In the genomic region with DNA sequence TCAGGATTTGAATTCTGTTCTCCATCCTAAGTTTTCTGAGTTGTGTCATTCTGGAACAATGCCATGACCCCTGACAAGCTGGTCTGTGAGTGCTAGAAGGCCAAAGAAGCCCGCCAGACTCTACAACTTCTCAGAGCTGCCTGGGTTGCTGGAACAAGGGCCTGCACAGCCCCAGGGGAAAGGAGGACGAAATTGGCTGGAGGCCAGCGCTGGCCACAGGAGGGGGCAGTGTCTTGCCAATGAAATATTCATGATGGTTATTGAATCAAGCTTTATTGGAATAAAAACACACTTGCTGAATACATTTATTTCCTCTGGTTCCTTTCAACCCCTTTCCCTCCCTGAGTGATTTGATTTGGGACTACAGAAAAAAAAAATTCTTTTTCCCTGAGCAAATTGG, we compare ENCODE assay signal across 11 mouse cellular contexts.
DNase-seq lines count a peak whose midpoint lies in the region; ATAC-seq lines count a peak whose summit lies in the region.
"Had no signal": no experiment of that assay in that cellular context is flagged by ENCODE, and none has a peak within 500 bp of the region (broad histone marks: within the 10 kb centered on the region; RNA-seq: fewer than 3 reads in every experiment).

No protein-coding gene starts in this region.

- no peak overlapping the region for H3K4me3 ChIP-seq in midbrain, embryonic 12.5 days
- H3K4me3 ChIP-seq in midbrain, embryonic 11.5 days (ENCODE audit: low read depth, low read length) = no peak overlapping the region
- H3K4me3 ChIP-seq in hindbrain, embryonic 15.5 days = no peak overlapping the region
- H3K4me3 ChIP-seq: heart, embryonic 15.5 days; limb, embryonic 12.5 days; stomach, embryonic 15.5 days had no signal

- H3K4me2 ChIP-seq in midbrain, embryonic 12.5 days (replicated peaks) = no peak overlapping the region
- no peak overlapping the region for H3K4me2 ChIP-seq in midbrain, embryonic 11.5 days
- no peak overlapping the region for H3K4me2 ChIP-seq in hindbrain, embryonic 15.5 days
- H3K4me2 ChIP-seq: heart, embryonic 15.5 days; limb, embryonic 12.5 days; stomach, embryonic 15.5 days had no signal

- DNase-seq in adrenal gland, adult (ENCODE audit: inconsistent age in 2 of 2, low spot score in 1 of 2) = peak; percentile 20 to 52
- no peak for DNase-seq in adrenal gland, postnatal 4 days (ENCODE audit: low spot score in 2 of 2)
- DNase-seq in midbrain, embryonic 11.5 days (ENCODE audit: low spot score, missing footprints) = no peak
- peak; percentile 12 for DNase-seq in right cerebral cortex, postnatal 25 days
- no peak for DNase-seq in heart, postnatal 25 days (ENCODE audit: low spot score)

- intact Hi-C loops in heart, postnatal 25 days (cut with DNase I) = no loop called here

- no peaks in the 10 kb centered on the region for H3K9me3 ChIP-seq in midbrain, embryonic 12.5 days
- H3K9me3 ChIP-seq in midbrain, embryonic 11.5 days (ENCODE audit: control insufficient read depth, low read length) = no peaks in the 10 kb centered on the region
- H3K9me3 ChIP-seq in hindbrain, embryonic 15.5 days = no peaks in the 10 kb centered on the region
- H3K9me3 ChIP-seq: heart, embryonic 15.5 days; limb, embryonic 12.5 days; stomach, embryonic 15.5 days had no signal

- 15% methylated on average over 3 of the region's 3 CpGs for WGBS in midbrain, embryonic 12.5 days
- WGBS in midbrain, embryonic 11.5 days = 36% methylated on average over 3 of the region's 3 CpGs
- WGBS in hindbrain, embryonic 15.5 days = 14% methylated on average over 3 of the region's 3 CpGs

- peaks cover 48% of the 10 kb centered on the region for H3K27me3 ChIP-seq in midbrain, embryonic 12.5 days
- H3K27me3 ChIP-seq in midbrain, embryonic 11.5 days (ENCODE audit: control insufficient read depth, insufficient read depth, low read length) = peaks cover 8% of the 10 kb centered on the region; the same call in 1 of the 2 replicates
- H3K27me3 ChIP-seq in hindbrain, embryonic 15.5 days = no peaks in the 10 kb centered on the region
- H3K27me3 ChIP-seq: limb, embryonic 12.5 days; stomach, embryonic 15.5 days had no signal

- peaks cover 57% of the 10 kb centered on the region for H3K4me1 ChIP-seq in midbrain, embryonic 12.5 days
- H3K4me1 ChIP-seq in midbrain, embryonic 11.5 days (ENCODE audit: control insufficient read depth, insufficient read depth, low read length) = peaks cover 47% of the 10 kb centered on the region
- H3K4me1 ChIP-seq in hindbrain, embryonic 15.5 days (replicated peaks) = peaks cover 69% of the 10 kb centered on the region

- no peak overlapping the region for H3K9ac ChIP-seq in midbrain, embryonic 12.5 days (replicated peaks)
- H3K9ac ChIP-seq in midbrain, embryonic 11.5 days (ENCODE audit: low read length) = no peak overlapping the region
- no peak overlapping the region for H3K9ac ChIP-seq in hindbrain, embryonic 15.5 days
- H3K9ac ChIP-seq: heart, embryonic 15.5 days; limb, embryonic 12.5 days; stomach, embryonic 15.5 days had no signal

- ATAC-seq in midbrain, embryonic 12.5 days (ENCODE audit: low FRiP score, low read depth) = no peak
- no peak for ATAC-seq in midbrain, embryonic 11.5 days (ENCODE audit: low FRiP score)
- no peak for ATAC-seq in hindbrain, embryonic 15.5 days (ENCODE audit: low FRiP score, low read depth)
- no peak for ATAC-seq in inflammation-experienced regulatory T-cells, adult 6 months

- peak overlapping the region; percentile 78 for H3K27ac ChIP-seq in midbrain, embryonic 12.5 days (replicated peaks)
- no peak overlapping the region for H3K27ac ChIP-seq in midbrain, embryonic 11.5 days (ENCODE audit: low read depth, low read length)
- 0 out of 2 replicates have a peak overlapping the region, but pooled peaks have one; percentile 37 for H3K27ac ChIP-seq in hindbrain, embryonic 15.5 days (replicated peaks)
- H3K27ac ChIP-seq: heart, embryonic 15.5 days; limb, embryonic 12.5 days; stomach, embryonic 15.5 days had no signal

- H3K36me3 ChIP-seq in midbrain, embryonic 12.5 days = no peaks in the 10 kb centered on the region
- H3K36me3 ChIP-seq in midbrain, embryonic 11.5 days (ENCODE audit: control insufficient read depth, insufficient read depth, low read length) = no peaks in the 10 kb centered on the region
- no peaks in the 10 kb centered on the region for H3K36me3 ChIP-seq in hindbrain, embryonic 15.5 days
- H3K36me3 ChIP-seq: heart, embryonic 15.5 days; limb, embryonic 12.5 days; stomach, embryonic 15.5 days had no signal

Comparison
In these comparisons a context has a peak if more than half of its experiments do, and no peak if none do; other contexts are left out.
1. DNase-seq: peak in adrenal gland, adult (2 of 2) and right cerebral cortex, postnatal 25 days (single experiment); none in adrenal gland, postnatal 4 days (0 of 2), midbrain, embryonic 11.5 days (single experiment) and heart, postnatal 25 days (single experiment).